Mouse (Mus musculus): ENCODE measurements around the gene Utp3.

Gene Utp3

DNA sequence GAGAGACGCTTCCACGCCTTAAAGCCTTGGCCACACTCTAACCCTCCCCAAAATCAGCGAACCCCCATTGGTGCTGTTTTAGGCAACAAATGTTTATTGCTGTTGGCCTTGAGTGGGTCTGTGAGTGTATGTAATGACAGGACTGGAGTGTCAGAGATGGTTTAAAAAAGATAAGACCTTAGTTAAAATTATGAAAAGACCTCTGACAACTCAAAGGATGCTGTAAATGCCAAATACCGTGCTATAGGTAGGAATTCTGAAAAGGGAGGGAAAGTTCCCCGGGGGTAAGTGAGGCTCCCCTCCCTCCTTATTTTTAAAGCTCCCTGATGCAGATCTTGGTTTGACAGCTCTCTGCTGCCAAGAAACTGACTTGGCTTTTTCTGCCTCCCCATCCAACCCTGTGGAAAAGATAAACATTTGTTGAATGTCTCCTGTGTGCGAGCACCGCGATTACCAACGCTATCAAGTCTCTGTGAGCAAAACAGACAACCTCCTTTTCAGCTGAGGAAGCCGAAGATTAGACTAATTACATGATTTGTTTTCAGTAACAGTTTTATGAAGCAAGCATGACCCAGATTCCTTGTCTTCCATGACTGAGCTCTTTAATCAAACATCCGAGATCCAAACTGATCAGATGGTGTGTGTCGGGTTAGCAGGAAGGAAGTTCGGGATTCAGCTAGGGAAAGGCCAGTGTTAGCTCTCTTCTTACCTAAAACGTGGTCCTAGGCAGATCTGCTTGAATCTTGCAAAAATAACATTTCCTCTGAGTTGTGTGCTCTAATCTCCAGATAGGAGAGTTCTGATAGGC is 12.0 kb downstream of the Utp3 start:
- in situ Hi-C loops (cut with MboI, MseI), result loop anchor here (10.0 kb wide), 1 partner anchor 109 kb away; the partner anchor contains the start of gene Grsf1

DNA sequence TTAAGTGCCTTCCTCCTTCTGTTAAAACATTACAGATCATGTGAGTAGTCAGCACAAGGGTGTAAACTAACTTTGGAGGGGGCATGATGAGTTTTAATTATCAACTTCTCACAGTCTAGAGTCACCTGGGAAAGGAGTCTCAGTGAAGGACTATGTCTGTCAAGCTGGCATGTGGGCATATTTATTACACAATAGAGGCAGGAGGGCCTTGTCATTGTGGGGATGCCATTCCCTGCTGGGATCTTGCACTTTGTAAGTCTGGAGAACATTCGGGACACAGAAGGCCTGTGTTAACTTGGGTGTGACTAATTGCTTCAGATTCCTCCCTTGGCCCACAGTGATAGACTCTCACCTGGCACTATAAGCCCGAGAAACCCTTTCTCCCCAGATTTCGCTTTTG is 15.3 kb downstream of the Utp3 start:
- in situ Hi-C loops (cut with MboI, MseI), result loop anchor here (10.0 kb wide), 1 partner anchor 105 kb away; the partner anchor contains the start of gene Grsf1

GRCm38 (mm10) chr5:88574829-88575228 is 20.6 kb downstream of the Utp3 start:
- in situ Hi-C loops (cut with MboI, MseI), result loop anchor here (5.0 kb wide), 1 partner anchor 192 kb away; no protein-coding TSS in a partner anchor

GRCm38 (mm10) chr5:88575506-88576338 is 21.5 kb downstream of the Utp3 start:
- in situ Hi-C loops (cut with MboI, MseI), result loop anchor here (5.0 kb wide), 1 partner anchor 192 kb away; no protein-coding TSS in a partner anchor

DNA sequence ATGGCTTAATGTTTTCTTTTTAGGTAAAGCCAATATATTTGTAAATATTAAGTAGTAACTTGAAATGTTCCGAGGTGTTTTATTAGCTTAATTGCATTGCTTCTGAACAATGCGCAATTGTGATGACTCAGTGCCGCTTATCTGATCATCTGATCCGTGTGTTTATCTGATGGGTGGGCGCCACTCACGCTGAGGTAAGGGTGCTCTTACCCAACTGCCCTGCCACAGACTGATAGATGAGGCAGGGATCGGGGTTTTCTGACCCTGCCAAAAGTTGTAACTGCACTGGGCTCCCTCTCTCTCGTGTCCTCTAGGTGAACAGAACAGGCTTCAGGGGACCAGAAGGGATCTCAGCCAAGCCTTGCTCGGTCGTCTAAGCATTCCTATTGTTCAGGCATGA is 26.4 kb downstream of the Utp3 start:
- in situ Hi-C loops (cut with MboI, MseI), result loop anchor here (10.0 kb wide), 1 partner anchor 1474 kb away; no protein-coding TSS in a partner anchor

DNA sequence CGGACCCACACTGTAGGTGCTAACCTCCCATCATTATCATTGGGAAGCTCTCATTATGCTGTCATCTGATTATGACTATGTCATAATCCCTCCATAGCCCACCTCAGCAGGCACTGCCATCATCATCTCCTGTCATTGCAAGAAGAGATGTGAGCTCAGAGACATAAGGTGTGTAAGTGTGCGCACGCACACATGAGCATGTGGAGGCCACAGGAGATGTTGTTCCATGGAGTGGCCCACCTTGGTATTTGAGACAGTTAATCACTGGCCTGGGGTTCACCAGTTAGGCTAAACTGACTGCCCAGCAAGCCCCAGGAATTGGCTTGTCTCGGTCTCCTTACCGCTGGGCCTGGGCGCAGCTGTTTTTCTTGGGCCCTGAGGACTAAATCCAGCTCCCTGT is 27.1 kb downstream of the Utp3 start:
- in situ Hi-C loops (cut with MboI, MseI), result loop anchor here (10.0 kb wide), 1 partner anchor 1473 kb away; no protein-coding TSS in a partner anchor

- in situ Hi-C loops (cut with MboI, MseI), result loop anchor here (10.0 kb wide), 1 partner anchor 1471 kb away; no protein-coding TSS in a partner anchor
These were observed 29.2 kb downstream of the Utp3 start for GRCm38 (mm10) chr5:88583271-88584031.

GRCm38 (mm10) chr5:88584061-88584460 is 29.8 kb downstream of the Utp3 start:
- in situ Hi-C loops (cut with MboI, MseI), result loop anchor here (10.0 kb wide), 1 partner anchor 1471 kb away; no protein-coding TSS in a partner anchor

- in situ Hi-C loops (cut with MboI, MseI), result loop anchor here (5.0 to 10.0 kb wide), 2 partner anchors 61 to 1468 kb away; no protein-coding TSS in a partner anchor
These were observed 32.3 kb downstream of the Utp3 start for GRCm38 (mm10) chr5:88586407-88587174.

- in situ Hi-C loops (cut with MboI, MseI), result loop anchor here (5.0 to 10.0 kb wide), 2 partner anchors 60 to 1467 kb away; no protein-coding TSS in a partner anchor
These were observed 33.1 kb downstream of the Utp3 start for GRCm38 (mm10) chr5:88587211-88587934.

DNA sequence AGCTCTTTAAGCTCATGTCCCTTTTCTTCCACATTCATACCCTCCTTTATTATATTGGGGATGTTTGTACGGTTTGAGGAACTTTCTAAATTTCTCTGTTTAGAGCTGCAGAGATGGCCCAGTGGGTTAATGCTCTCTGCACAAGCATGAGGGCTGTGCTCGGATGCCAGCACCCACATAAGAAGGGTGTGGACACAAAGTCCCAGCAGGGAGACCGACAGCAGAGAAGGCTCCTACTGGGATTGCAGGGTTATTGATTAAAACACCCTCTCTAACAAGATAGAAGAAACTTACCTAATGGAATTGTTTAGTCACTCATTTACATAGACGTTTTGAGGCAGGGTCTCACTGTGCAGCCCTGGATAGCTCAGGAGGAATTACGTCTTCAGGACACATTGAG is 34.2 kb downstream of the Utp3 start:
- in situ Hi-C loops (cut with MboI, MseI), result loop anchor here (5.0 to 10.0 kb wide), 2 partner anchors 59 to 1466 kb away; no protein-coding TSS in a partner anchor

DNA sequence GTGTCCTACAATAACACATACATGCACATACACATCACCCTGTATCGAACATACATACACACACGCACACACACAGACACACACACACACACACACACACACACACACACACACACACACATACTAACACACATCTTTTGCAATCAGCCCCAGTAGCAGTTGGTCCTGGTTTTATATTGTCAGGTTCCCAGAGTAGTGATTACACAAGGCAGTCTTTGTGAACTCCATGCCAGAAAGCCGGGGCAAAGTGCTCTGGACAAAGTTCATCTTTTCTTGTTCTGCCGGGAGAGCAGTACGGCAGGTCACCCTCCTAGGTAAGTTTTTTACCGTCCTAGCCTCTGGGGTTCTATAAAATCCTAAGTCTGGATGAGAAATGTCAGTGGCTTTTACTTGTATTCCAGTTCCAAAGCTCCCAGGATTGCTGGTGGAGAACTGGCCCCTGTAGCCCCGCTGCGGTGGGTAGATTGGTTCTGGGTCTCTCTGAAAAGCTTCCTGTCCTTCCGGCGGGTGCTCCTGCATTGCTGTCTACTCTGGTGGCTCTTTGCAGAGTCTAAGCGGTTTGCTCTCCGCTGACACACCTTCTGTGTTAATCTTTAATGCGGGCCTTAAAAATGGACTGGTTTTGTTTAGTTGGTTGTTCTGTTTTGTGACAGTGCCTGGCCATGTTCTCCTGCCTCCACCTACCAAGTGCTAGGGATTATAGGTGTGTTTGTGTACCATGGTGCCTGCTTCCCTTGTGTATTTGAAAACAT is 39.3 kb downstream of the Utp3 start:
- in situ Hi-C loops (cut with MboI, MseI), result no loop called here

DNA sequence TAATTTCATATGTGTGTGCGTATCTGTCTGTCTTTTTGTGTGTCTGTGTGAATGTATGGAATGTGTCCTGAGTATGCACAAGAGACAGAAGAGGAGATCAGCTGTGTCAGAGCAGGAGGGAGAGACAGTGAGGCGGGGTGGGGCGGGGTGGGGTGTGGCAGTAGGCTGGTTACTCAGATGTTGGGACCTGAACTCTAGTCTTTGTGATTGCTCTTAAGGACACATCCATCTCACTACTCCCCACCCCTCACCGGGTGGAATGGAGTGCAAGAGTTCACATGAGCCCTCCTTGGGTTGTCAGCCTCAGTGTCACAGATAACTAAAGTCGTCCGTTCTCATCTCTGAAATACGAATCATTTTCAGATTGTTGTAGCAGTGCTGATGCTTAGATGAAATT is 39.9 kb downstream of the Utp3 start:
- in situ Hi-C loops (cut with MboI, MseI), result no loop called here

- in situ Hi-C loops (cut with MboI, MseI), result no loop called here
These were observed 41.5 kb downstream of the Utp3 start for GRCm38 (mm10) chr5:88595537-88596455.

- in situ Hi-C loops (cut with MboI, MseI), result no loop called here
These were observed 44.7 kb downstream of the Utp3 start for GRCm38 (mm10) chr5:88598961-88599360.

GRCm38 (mm10) chr5:88602030-88602429 is 47.8 kb downstream of the Utp3 start:
- in situ Hi-C loops (cut with MboI, MseI), result no loop called here

- in situ Hi-C loops (cut with MboI, MseI), result no loop called here
These were observed 48.5 kb downstream of the Utp3 start for GRCm38 (mm10) chr5:88602713-88603112.

DNA sequence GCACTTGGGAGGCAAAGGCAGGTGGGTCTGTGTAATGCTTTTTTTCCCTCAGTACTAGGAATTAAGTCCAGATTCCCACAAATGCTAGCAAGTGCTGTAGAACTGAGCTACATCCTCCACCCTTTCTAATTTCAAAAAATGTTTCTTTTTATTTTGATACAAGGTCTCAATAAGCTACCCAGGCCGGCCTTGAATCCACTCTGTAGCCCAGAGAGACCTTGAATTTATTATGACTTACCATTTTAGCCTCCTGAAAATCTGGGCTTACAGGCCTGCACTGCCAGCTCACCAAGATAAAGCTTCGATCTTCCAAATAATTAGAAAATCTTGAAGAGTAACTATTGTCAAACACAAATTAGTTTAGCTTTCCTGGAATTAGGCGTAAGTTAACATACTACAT is 49.8 kb downstream of the Utp3 start:
- in situ Hi-C loops (cut with MboI, MseI), result no loop called here
